Mouse (Mus musculus): ENCODE measurements around the gene Ece1. TPM values are rescaled to one million over a fixed set of nuclear protein-coding genes. Genes with fewer than 3 reads are reported as not detected.

The Ece1 gene
- polyA plus RNA-seq, 1 experiment = 33.7 TPM

GRCm38 (mm10) chr4:137930500-137931008 lies 68.5 kb downstream of the Ece1 start:
- no peak overlapping the region for H3K4me3 ChIP-seq (ENCODE audit: insufficient read depth, low read depth, low read length)
- H3K27me3 ChIP-seq (replicated peaks; ENCODE audit: control insufficient read depth, insufficient read depth, low read length) = no peaks in the 10 kb centered on the region
- peak overlapping the region; percentile 51; the same call in 1 of the 2 replicates for H3K27ac ChIP-seq (ENCODE audit: insufficient read depth, low read depth, low read length)
- 25% methylated on average over 9 of the region's 9 CpGs for whole genome bisulfite sequencing
- DNase-seq = no peak
- TF ChIP-seq POLR2A (IDR thresholded peaks at IDR 0.05; ENCODE audit: low read depth, low read length) (no peak), CTCF (conservative IDR thresholded peaks at IDR 0.05; ENCODE audit: insufficient read depth, insufficient read length, low read depth, low read length) (no peak)
- H3K36me3 ChIP-seq (ENCODE audit: control insufficient read depth, insufficient read depth, low read length) = no peaks in the 10 kb centered on the region; the same call in 1 of the 2 replicates
- peaks cover 15% of the 10 kb centered on the region; the same call in 1 of the 2 replicates for H3K4me1 ChIP-seq (ENCODE audit: control insufficient read depth, insufficient read depth, low read length)

GRCm38 (mm10) chr4:137931009-137931757 lies 69.1 kb downstream of the Ece1 start:
- peak; percentile 96 for DNase-seq
- no peak overlapping the region for H3K4me3 ChIP-seq (ENCODE audit: insufficient read depth, low read depth, low read length)
- peaks cover 15% of the 10 kb centered on the region; the same call in 1 of the 2 replicates for H3K4me1 ChIP-seq (ENCODE audit: control insufficient read depth, insufficient read depth, low read length)
- no peak for TF ChIP-seq POLR2A (IDR thresholded peaks at IDR 0.05; ENCODE audit: low read depth, low read length)
- no peak for TF ChIP-seq CTCF (conservative IDR thresholded peaks at IDR 0.05; ENCODE audit: insufficient read depth, insufficient read length, low read depth, low read length)
- no peaks in the 10 kb centered on the region; the same call in 1 of the 2 replicates for H3K36me3 ChIP-seq (ENCODE audit: control insufficient read depth, insufficient read depth, low read length)
- H3K27ac ChIP-seq (ENCODE audit: insufficient read depth, low read depth, low read length) = peak overlapping the region; percentile 65
- no peaks in the 10 kb centered on the region for H3K27me3 ChIP-seq (replicated peaks; ENCODE audit: control insufficient read depth, insufficient read depth, low read length)
- 24% methylated on average over 18 of the region's 18 CpGs for WGBS

- Histone ChIP-seq H3K36me3 (ENCODE audit: control insufficient read depth, insufficient read depth, low read length) (no peaks in the 10 kb centered on the region; the same call in 1 of the 2 replicates), H3K4me1 (ENCODE audit: control insufficient read depth, insufficient read depth, low read length) (peaks cover 15% of the 10 kb centered on the region; the same call in 1 of the 2 replicates), H3K4me3 (ENCODE audit: insufficient read depth, low read depth, low read length) (no peak overlapping the region), H3K27me3 (replicated peaks; ENCODE audit: control insufficient read depth, insufficient read depth, low read length) (no peaks in the 10 kb centered on the region), H3K27ac (ENCODE audit: insufficient read depth, low read depth, low read length) (no peak overlapping the region)
- no peak for TF ChIP-seq CTCF (conservative IDR thresholded peaks at IDR 0.05; ENCODE audit: insufficient read depth, insufficient read length, low read depth, low read length)
- TF ChIP-seq POLR2A (IDR thresholded peaks at IDR 0.05; ENCODE audit: low read depth, low read length) = no peak
- no peak for DNase-seq
- 64% methylated on average over 6 of the region's 6 CpGs for WGBS
Observed at GRCm38 (mm10) chr4:137932554-137933178, 70.6 kb downstream of the Ece1 start.

GRCm38 (mm10) chr4:137933328-137933727 lies 71.3 kb downstream of the Ece1 start:
- WGBS = 89% methylated on average over 5 of the region's 5 CpGs
- Histone ChIP-seq H3K4me1 (ENCODE audit: control insufficient read depth, insufficient read depth, low read length) (peaks cover 15% of the 10 kb centered on the region; the same call in 1 of the 2 replicates), H3K36me3 (ENCODE audit: control insufficient read depth, insufficient read depth, low read length) (no peaks in the 10 kb centered on the region), H3K27ac (ENCODE audit: insufficient read depth, low read depth, low read length) (no peak overlapping the region), H3K4me3 (ENCODE audit: insufficient read depth, low read depth, low read length) (no peak overlapping the region), H3K27me3 (replicated peaks; ENCODE audit: control insufficient read depth, insufficient read depth, low read length) (no peaks in the 10 kb centered on the region)
- TF ChIP-seq CTCF (conservative IDR thresholded peaks at IDR 0.05; ENCODE audit: insufficient read depth, insufficient read length, low read depth, low read length) (no peak), POLR2A (IDR thresholded peaks at IDR 0.05; ENCODE audit: low read depth, low read length) (no peak)
- no peak for DNase-seq

GRCm38 (mm10) chr4:137936134-137936533 lies 74.1 kb downstream of the Ece1 start:
- 0 out of 2 replicates have a peak, but pooled peaks cover 4% of the 10 kb centered on the region for H3K4me1 ChIP-seq (ENCODE audit: control insufficient read depth, insufficient read depth, low read length)
- WGBS = 80% methylated on average over 4 of the region's 4 CpGs
- no peak for TF ChIP-seq CTCF (conservative IDR thresholded peaks at IDR 0.05; ENCODE audit: insufficient read depth, insufficient read length, low read depth, low read length)
- TF ChIP-seq POLR2A (IDR thresholded peaks at IDR 0.05; ENCODE audit: low read depth, low read length) = no peak
- no peak overlapping the region for H3K4me3 ChIP-seq (ENCODE audit: insufficient read depth, low read depth, low read length)
- H3K27me3 ChIP-seq (replicated peaks; ENCODE audit: control insufficient read depth, insufficient read depth, low read length) = no peaks in the 10 kb centered on the region
- DNase-seq = no peak
- H3K27ac ChIP-seq (ENCODE audit: insufficient read depth, low read depth, low read length) = no peak overlapping the region
- no peaks in the 10 kb centered on the region for H3K36me3 ChIP-seq (ENCODE audit: control insufficient read depth, insufficient read depth, low read length)

GRCm38 (mm10) chr4:137940061-137940460 lies 78.0 kb downstream of the Ece1 start:
- WGBS = 86% methylated on average over 10 of the region's 10 CpGs
- Histone ChIP-seq H3K4me1 (ENCODE audit: control insufficient read depth, insufficient read depth, low read length) (no peaks in the 10 kb centered on the region), H3K36me3 (ENCODE audit: control insufficient read depth, insufficient read depth, low read length) (no peaks in the 10 kb centered on the region), H3K4me3 (ENCODE audit: insufficient read depth, low read depth, low read length) (no peak overlapping the region), H3K27ac (ENCODE audit: insufficient read depth, low read depth, low read length) (no peak overlapping the region), H3K27me3 (replicated peaks; ENCODE audit: control insufficient read depth, insufficient read depth, low read length) (no peaks in the 10 kb centered on the region)
- no peak for DNase-seq
- no peak for TF ChIP-seq POLR2A (IDR thresholded peaks at IDR 0.05; ENCODE audit: low read depth, low read length)
- no peak for TF ChIP-seq CTCF (conservative IDR thresholded peaks at IDR 0.05; ENCODE audit: insufficient read depth, insufficient read length, low read depth, low read length)
